Mouse (Mus musculus) forebrain, embryonic 13.5 days (tissue): ENCODE measurements around the gene Cpa4. TPM values are rescaled to one million over a fixed set of nuclear protein-coding genes. Genes with fewer than 3 reads are reported as not detected.
A peak's percentile ranks its signal among the peaks of the same experiment; 100 is the strongest.

Source experiments
- ATAC-seq: fragments of 200-750 bp; cut with Nextera tagmentation; 2 replicates; pipeline ENCODE4 v1.8.0; 2017
- H3K27ac ChIP-seq: fragments of 300-500 bp; sonication (generic); 2 replicates; pipeline ENCODE4 v1.5.1; 2015; ENCODE audit warnings: inconsistent platforms, mild to moderate bottlenecking, moderate library complexity
- H3K27me3 ChIP-seq: fragments of 300-500 bp; sonication (generic); 2 replicates; pipeline ENCODE4 v1.6.1; 2015; ENCODE audit warnings: mild to moderate bottlenecking, inconsistent platforms
- H3K36me3 ChIP-seq: fragments of 300-500 bp; sonication (generic); 2 replicates; pipeline ENCODE4 v1.6.1; 2015; ENCODE audit warnings: mild to moderate bottlenecking, inconsistent platforms; ENCODE audit not compliant: poor library complexity, severe bottlenecking
- H3K4me1 ChIP-seq: fragments of 300-500 bp; sonication (generic); 2 replicates; pipeline ENCODE4 v1.6.1; 2015; ENCODE audit warnings: inconsistent platforms
- H3K4me2 ChIP-seq: fragments of 300-500 bp; sonication (generic); 2 replicates; pipeline ENCODE4 v1.6.1; 2015; ENCODE audit warnings: inconsistent platforms, mild to moderate bottlenecking, moderate library complexity
- H3K4me3 ChIP-seq: fragments of 300-500 bp; sonication (generic); 2 replicates; pipeline ENCODE4 v1.5.1; 2015; ENCODE audit warnings: mild to moderate bottlenecking, inconsistent platforms
- H3K9ac ChIP-seq: fragments of 300-500 bp; sonication (generic); 2 replicates; pipeline ENCODE4 v1.6.1; 2015; ENCODE audit warnings: mild to moderate bottlenecking, inconsistent platforms
- H3K9me3 ChIP-seq: fragments of 300-500 bp; sonication (generic); replicated peaks from 2 replicates; pipeline ENCODE4 v1.6.1; 2016; ENCODE audit warnings: inconsistent platforms
- WGBS: fragments of 180-500 bp; shearing (Covaris S2); methylation state at CpG from one replicate; pipeline ENCODE4 v1.1.7; 2015; 5-methylcytosine and 5-hydroxymethylcytosine counted together
- polyA plus RNA-seq: library from polyadenylated mRNA; unstranded; fragments of >200 nt; fragmentation: Nextera tagmentation; extraction: Ambion mirVana; gene quantifications from 2 replicates; pipeline ENCODE4 v1.2.1, GENCODE M21; 2015

The Cpa4 gene
- polyA plus RNA-seq, 1 experiment from 2014 or later, result 3.4 TPM

DNA sequence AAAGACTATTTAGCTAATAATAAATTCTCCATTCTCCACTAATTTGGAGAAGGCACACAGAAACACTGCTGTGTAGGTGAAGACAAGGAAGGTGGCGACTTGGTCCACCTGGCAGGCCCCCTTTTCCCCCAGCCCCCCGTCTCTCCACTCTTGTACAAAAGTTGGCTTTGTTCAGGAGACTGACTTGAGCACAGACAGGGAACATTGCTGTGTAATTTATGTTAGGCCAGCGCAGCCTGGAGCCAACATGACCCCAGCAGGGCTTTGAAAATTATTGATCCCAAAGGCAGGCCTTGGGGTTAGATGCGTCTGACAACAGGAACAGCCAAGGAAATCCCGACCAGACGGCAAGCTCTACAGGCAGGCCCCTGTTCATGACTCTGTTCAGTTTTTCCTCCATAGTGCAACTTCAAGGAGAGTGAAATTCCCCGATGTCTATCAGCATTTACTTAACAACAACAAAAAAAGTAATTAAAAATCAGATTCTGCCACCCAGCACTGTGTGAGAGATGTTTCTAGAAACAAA, 36.2 kb downstream of the Cpa4 start:
- ATAC-seq, result no peak
- no peak overlapping the region for H3K4me2 ChIP-seq
- H3K36me3 ChIP-seq, result no peaks in the 10 kb centered on the region
- no peaks in the 10 kb centered on the region for H3K27me3 ChIP-seq
- no peak overlapping the region for H3K27ac ChIP-seq
- H3K4me1 ChIP-seq, result no peaks in the 10 kb centered on the region
- no peak overlapping the region for H3K9ac ChIP-seq
- H3K9me3 ChIP-seq, result no peaks in the 10 kb centered on the region
- 79% methylated on average over 7 of the region's 7 CpGs for WGBS
- H3K4me3 ChIP-seq, result no peak overlapping the region

DNA sequence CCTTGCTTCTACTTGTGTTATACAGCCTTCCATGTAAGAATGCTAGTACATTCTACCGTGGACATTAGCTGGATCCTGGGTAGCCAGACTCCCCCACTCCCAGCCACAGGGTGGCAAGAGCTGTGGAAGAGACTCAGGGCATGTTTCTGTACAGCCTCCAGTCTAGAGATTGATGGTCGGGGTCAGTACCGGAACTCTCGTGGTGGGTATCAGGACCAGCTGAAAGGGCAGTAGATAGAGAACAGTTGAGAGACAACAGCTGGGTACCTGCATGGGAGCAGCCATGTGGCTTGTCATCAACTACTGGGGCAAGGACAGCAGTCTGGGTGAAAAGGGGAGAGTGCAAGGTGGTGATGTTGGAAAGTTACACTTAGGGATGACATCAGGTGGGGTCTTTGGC, 36.9 kb downstream of the Cpa4 start:
- Histone ChIP-seq H3K4me1 (no peaks in the 10 kb centered on the region), H3K36me3 (no peaks in the 10 kb centered on the region), H3K4me2 (no peak overlapping the region), H3K9ac (no peak overlapping the region), H3K27me3 (no peaks in the 10 kb centered on the region), H3K27ac (no peak overlapping the region), H3K4me3 (no peak overlapping the region), H3K9me3 (no peaks in the 10 kb centered on the region)
- ATAC-seq, result no peak
- 95% methylated on average over 4 of the region's 4 CpGs for WGBS

DNA sequence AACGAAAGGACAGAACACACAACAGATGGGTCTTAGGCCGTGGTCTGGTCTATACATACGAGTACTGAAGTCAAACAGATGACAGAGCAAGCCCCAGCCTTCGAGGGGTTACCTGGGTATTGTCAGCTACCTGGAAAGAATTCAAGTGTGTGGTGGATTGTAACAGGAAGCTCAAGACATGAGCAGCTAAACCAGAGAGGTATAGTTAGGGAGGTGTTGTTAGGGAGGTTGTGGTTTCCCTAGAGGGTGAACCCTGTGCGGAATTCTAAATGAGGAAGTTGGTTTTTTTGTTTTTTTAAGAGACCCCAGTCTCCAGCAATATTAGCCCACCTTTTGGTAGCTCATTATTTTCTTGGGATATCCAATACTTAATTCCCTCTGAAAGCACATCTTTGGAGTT, 37.5 kb downstream of the Cpa4 start:
- Histone ChIP-seq H3K36me3 (no peaks in the 10 kb centered on the region), H3K4me2 (no peak overlapping the region), H3K4me3 (no peak overlapping the region), H3K27ac (no peak overlapping the region), H3K27me3 (no peaks in the 10 kb centered on the region), H3K4me1 (peaks cover 3% of the 10 kb centered on the region), H3K9me3 (no peaks in the 10 kb centered on the region), H3K9ac (no peak overlapping the region)
- 90% methylated on average over 5 of the region's 5 CpGs for WGBS
- ATAC-seq, result no peak

DNA sequence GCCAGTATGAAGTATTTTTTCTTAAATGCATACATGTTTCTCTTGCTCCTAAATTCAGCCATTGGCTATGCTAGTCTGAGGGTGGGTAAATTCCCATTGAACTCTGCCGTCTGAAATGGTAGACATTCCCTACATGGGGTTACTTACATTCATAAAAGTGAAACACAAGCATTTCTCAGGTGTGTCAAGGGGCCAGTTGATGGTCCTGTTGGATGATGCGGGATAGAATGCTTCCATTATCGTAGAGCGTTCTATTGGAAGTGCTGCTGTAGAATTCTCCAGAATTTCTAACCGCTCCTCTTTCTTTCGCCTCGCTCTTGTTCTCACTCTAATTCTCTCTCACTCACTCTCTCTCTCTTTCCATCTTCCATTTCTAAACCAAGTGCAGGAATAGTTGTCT, 42.5 kb downstream of the Cpa4 start, which contains the start of gene Cpa5:
Gene Cpa5, plus strand, starts transcription at position 301 of the 400 bp plus-strand sequence.
- 53% methylated on average over 7 of the region's 7 CpGs for WGBS
- ATAC-seq, result no peak
- H3K27ac ChIP-seq, result no peak within 1 kb of the TSS; the same call in 1 of the 2 replicates
- no peak within 1 kb of the TSS for H3K9ac ChIP-seq
- no peaks in the 10 kb centered on the region for H3K9me3 ChIP-seq
- no peaks in the 10 kb centered on the region for H3K27me3 ChIP-seq
- H3K4me1 ChIP-seq, result peaks cover 33% of the 10 kb centered on the region
- H3K4me2 ChIP-seq, result no peak within 1 kb of the TSS
- no peaks in the 10 kb centered on the region for H3K36me3 ChIP-seq
- no peak within 1 kb of the TSS for H3K4me3 ChIP-seq

DNA sequence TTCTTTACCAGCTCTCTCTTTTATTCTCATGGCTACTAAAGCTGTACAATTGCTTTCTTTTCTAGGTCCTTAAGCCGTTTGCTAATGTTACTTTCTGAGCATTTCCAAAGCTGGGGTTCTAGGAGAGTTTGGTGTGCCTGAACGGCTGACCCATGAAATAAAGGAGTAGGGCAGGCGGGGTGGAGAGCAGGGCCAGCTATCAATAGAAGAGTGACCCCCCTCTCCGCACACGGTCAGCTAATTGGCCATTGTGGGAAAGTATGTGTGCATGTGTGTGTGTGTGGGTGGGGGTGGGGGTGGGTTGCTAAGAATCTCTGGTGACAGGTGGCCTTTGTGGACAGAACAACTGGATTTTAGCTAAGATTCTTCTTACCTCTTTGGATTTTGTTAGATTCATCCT, 43.0 kb downstream of the Cpa4 start:
- no peak overlapping the region; the same call in 1 of the 2 replicates for H3K27ac ChIP-seq
- no peak overlapping the region for H3K4me3 ChIP-seq
- no peaks in the 10 kb centered on the region for H3K36me3 ChIP-seq
- H3K27me3 ChIP-seq, result no peaks in the 10 kb centered on the region
- H3K4me1 ChIP-seq, result peaks cover 38% of the 10 kb centered on the region
- WGBS, result 15% methylated on average over 5 of the region's 5 CpGs
- H3K9me3 ChIP-seq, result no peaks in the 10 kb centered on the region
- H3K4me2 ChIP-seq, result no peak overlapping the region
- H3K9ac ChIP-seq, result no peak overlapping the region
- ATAC-seq, result no peak

DNA sequence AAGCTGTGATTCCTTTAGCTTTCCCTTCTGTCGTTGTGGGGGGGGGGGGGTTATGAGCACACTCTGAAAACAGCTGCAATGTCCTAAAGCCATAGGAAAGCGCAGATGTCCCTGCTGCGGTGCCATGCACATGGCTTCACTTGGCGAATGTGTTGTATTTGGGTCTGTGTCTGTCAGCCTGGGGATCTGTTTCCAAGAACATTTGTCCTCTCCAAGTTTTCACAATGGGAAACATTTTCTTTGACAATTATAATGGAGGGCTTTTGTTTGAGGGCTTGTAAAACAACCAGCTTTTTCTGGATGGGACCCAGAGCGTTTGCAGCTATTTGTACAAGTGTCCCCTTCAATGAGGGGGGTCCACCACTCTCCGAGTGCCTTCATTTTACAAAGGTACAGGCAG, 46.1 kb downstream of the Cpa4 start:
- ATAC-seq, result no peak
- WGBS, result 55% methylated on average over 6 of the region's 6 CpGs
- Histone ChIP-seq H3K4me2 (no peak overlapping the region), H3K27ac (no peak overlapping the region; the same call in 1 of the 2 replicates), H3K4me1 (peaks cover 69% of the 10 kb centered on the region), H3K36me3 (no peaks in the 10 kb centered on the region), H3K27me3 (no peaks in the 10 kb centered on the region), H3K9ac (no peak overlapping the region), H3K9me3 (no peaks in the 10 kb centered on the region), H3K4me3 (no peak overlapping the region)

DNA sequence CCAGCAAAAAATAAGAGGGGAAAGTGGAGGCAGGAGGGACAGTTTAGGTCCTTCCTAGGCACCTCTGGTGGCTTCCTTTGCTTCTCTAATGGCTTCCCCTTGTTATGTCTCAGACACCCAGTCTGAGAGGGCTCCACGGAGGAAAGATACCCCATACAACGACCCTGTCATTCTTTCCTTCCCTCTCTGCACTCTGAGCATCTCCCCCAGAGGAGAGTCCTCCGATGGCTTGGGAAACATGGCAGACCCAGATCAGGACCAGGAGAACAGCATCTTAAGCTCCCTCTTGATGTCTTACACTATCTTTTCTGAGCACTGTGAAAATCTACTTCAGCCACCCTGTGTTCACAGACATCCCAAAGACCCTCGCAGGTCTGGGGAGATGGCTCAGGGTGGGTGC, 47.6 kb downstream of the Cpa4 start:
- H3K27me3 ChIP-seq, result no peaks in the 10 kb centered on the region
- H3K4me2 ChIP-seq, result no peak overlapping the region
- no peak overlapping the region for H3K4me3 ChIP-seq
- no peak for ATAC-seq
- H3K9me3 ChIP-seq, result no peaks in the 10 kb centered on the region
- no peaks in the 10 kb centered on the region for H3K36me3 ChIP-seq
- peaks cover 69% of the 10 kb centered on the region for H3K4me1 ChIP-seq
- H3K27ac ChIP-seq, result peak overlapping the region; percentile 90
- H3K9ac ChIP-seq, result 0 out of 2 replicates have a peak overlapping the region, but pooled peaks have one; percentile 12
- 10% methylated on average over 4 of the region's 4 CpGs for WGBS

DNA sequence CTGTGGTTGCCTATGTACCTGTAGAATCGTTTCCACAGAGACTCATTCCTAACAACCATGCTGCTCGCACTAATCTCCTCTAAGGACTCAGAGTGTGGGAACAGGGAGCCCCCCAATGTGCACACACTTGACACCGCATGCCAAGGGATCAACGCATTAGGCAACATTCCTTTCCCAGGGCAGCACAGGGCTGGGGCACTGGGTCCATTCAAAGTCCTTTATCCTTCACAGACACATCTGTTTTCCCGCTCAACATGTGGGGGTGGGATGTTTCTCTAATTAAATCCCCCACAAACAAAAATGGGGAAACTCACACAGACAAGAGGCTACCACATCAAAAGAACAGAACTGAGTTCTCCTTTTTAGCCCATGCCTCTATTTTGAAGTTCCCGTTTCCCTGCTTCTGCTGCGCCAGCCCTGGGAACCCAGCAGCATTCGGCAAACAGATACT, 48.3 kb downstream of the Cpa4 start:
- H3K27me3 ChIP-seq, result no peaks in the 10 kb centered on the region
- no peak overlapping the region for H3K9ac ChIP-seq
- H3K9me3 ChIP-seq, result no peaks in the 10 kb centered on the region
- peak overlapping the region; percentile 90 for H3K27ac ChIP-seq
- H3K4me1 ChIP-seq, result peaks cover 64% of the 10 kb centered on the region
- H3K4me3 ChIP-seq, result no peak overlapping the region
- no peaks in the 10 kb centered on the region for H3K36me3 ChIP-seq
- WGBS, result 1% methylated on average over 8 of the region's 8 CpGs
- ATAC-seq, result no peak
- peak overlapping the region; percentile 61 for H3K4me2 ChIP-seq

DNA sequence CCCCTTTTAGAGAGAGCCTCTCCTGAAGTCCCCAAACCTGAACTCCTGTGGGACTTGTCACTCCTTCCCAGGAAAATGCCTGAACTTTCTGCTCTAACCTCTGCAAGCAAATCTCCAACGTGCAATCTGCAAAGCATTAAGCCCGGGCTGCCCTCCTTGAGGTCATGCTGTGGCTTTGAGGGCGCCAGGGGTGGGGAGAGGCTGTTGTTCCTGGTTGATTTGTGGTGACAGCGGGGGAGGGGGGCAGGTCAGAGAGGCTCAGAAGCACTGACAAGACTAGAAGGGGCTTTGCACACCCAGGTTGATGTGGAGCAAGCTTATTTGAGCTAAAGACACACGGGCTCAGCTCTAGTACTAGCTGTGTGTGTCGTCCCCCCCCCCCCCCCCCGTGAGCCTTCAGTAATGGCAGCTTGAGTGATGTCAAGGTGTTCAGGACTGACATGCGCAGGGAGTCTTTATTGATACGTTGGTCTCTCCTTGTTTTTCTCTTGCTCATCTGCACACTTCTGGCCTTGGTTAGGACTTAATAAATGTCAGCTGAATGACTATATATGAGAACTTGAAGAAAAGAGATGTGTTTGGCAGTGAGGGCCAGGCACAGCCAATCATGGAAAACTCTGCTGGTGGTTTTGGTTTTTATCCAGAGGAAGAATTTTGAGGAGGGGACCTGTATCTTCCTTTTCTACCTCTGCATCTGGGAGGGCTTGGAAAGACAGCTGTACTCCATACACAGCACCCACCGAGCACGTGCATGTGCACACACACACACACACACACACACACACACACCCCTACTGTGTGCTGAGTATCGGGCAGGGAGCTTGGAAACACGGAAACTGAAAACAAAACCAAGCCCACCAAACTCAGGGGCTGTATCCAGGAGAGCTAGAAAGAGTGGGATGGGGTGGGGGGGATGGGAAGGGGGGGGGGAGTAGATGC, 49.1 kb downstream of the Cpa4 start:
- peak; percentile 25 for ATAC-seq
- Histone ChIP-seq H3K27ac (peak overlapping the region; percentile 90), H3K4me3 (peak overlapping the region; percentile 29), H3K4me2 (peak overlapping the region; percentile 61), H3K36me3 (no peaks in the 10 kb centered on the region), H3K4me1 (peaks cover 61% of the 10 kb centered on the region), H3K27me3 (no peaks in the 10 kb centered on the region), H3K9me3 (no peaks in the 10 kb centered on the region), H3K9ac (0 out of 2 replicates have a peak overlapping the region, but pooled peaks have one; percentile 46)
- WGBS, result 3% methylated on average over 13 of the region's 13 CpGs

DNA sequence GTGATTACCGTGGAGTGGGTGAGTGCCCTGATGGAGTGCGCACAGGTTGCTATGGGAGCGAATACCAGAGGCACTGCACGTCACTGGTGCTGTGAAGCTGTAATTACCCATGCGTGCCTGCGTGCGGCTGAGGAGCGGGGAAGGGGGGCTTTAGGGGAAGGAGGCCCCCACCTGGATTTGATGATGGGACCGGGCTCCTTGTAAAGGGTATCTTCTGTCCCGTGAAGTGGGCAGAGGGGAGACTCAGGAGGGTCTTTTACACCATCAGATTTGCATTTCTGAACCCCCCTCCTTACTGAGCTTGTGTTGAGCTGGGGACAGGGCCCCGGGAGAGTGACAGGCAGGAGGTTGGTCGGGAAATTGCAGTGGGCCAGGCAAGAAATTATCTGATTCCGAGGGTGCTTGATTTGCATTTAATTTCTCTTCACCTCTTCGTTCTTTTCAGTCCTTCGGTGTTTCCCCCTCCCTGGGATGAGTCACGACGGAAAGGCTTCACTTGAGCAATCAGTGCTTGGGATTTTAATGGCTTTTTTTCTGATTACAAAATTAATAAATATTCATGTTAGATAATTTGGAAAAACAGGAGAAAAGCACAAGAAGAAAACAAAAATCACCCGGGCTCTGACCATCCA, 49.9 kb downstream of the Cpa4 start:
- under 1% methylated on average over 18 of the region's 18 CpGs for WGBS
- H3K4me3 ChIP-seq, result peak overlapping the region; percentile 29
- peak; percentile 95 for ATAC-seq
- no peaks in the 10 kb centered on the region for H3K36me3 ChIP-seq
- H3K4me1 ChIP-seq, result peaks cover 61% of the 10 kb centered on the region
- H3K4me2 ChIP-seq, result peak overlapping the region; percentile 61
- no peaks in the 10 kb centered on the region for H3K9me3 ChIP-seq
- H3K9ac ChIP-seq, result peak overlapping the region; percentile 41; the same call in 1 of the 2 replicates
- no peaks in the 10 kb centered on the region for H3K27me3 ChIP-seq
- H3K27ac ChIP-seq, result peak overlapping the region; percentile 90

DNA sequence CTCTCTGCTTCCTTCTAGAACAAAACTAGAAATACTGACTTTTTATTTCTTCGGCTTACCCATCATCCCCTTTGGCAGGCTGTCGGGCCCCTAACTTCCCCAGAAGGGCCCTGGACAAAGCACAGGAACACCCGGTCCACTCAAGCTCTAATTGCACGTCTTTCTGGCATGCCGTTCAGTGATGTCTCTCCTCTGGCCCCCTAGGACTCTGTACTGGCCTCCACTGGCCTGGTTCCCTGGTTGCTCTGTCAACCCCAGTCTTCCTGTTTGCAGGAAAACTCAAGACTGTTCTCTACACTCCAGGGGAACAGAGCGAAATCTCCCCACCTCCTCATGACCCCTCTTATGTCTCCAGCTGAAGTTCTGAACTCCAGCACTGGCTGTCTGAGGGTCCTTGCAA, 50.6 kb downstream of the Cpa4 start:
- WGBS, result 20% methylated on average over 6 of the region's 6 CpGs
- no peak overlapping the region; the same call in 1 of the 2 replicates for H3K9ac ChIP-seq
- H3K4me2 ChIP-seq, result peak overlapping the region; percentile 61
- H3K9me3 ChIP-seq, result no peaks in the 10 kb centered on the region
- no peaks in the 10 kb centered on the region for H3K27me3 ChIP-seq
- no peak for ATAC-seq
- peaks cover 61% of the 10 kb centered on the region for H3K4me1 ChIP-seq
- H3K4me3 ChIP-seq, result no peak overlapping the region
- no peaks in the 10 kb centered on the region for H3K36me3 ChIP-seq
- H3K27ac ChIP-seq, result peak overlapping the region; percentile 90

DNA sequence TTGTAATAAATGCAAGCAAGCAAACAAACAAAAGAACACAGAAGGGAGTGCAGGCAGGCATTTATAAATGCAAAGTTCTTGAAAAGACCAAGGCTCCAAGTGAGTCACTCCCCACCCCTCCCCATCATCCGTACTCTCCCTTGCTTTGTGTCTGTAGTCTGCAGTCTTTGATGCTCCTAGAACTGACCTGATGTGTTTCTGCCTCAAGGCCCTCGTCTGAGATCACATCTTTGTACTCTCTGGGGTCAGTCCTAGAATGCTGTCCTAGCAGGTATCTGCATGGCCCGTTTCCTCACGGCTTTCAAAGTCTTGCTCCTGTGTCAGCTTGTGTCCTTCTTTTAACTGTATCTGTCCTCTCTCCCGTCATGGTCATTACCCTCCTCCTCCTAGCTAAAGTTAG, 51.4 kb downstream of the Cpa4 start:
- Histone ChIP-seq H3K4me2 (no peak overlapping the region), H3K9ac (no peak overlapping the region), H3K9me3 (no peaks in the 10 kb centered on the region), H3K27me3 (no peaks in the 10 kb centered on the region), H3K27ac (peak overlapping the region; percentile 90), H3K4me3 (no peak overlapping the region), H3K4me1 (peaks cover 54% of the 10 kb centered on the region), H3K36me3 (no peaks in the 10 kb centered on the region)
- no peak for ATAC-seq
- WGBS, result 50% methylated on average over 5 of the region's 5 CpGs
